Mouse (Mus musculus): ENCODE results near the gene Insr.
"Not testable (repeated sequence)": the region's sequence is repeated elsewhere in the genome, so short reads cannot be mapped to it uniquely, and the experiment has no call there.

The Insr gene

DNA sequence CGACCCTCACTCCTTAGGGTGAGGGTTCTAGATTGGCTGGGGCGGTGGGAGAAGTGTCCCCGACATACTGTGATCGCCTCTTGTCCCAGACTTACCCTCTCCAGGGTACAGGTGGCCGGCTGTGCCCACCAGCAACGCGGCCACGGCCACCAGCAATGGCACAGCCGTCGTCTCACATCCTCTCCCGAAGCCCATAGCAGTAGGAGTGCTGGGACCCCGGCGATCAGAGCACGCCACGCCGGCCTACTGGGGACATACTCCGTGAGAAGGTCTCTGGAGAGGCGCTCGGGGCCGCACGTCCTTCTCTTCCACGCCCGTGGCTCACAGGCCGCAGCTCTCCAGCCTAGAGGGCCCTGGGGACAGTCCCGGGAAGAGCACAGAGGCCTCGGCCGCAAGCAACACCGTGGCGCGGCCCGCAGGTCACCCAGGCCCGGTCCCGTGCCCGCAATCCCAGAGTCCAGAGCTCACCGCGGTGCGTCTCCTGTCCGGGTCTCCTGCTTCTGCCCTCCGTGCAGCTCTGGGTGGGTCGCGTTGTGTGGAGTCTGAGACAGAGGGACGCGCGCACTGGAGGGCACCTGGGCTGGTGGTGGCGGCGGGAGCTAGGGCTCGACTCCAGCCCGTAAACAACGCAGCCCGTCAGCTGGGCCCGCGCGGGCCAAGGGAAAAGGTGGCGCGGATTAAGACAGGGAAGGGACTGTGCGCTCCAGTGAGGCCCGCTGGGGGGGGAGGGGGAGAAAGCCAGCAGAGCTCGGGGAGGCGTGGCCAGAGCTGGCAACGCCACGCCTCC lies at the start of gene Insr:
Gene Insr (minus strand): TSS at position 684 of the 787 bp plus-strand sequence.
- peak; percentile 94 for DNase-seq (ENCODE audit: low read depth)

DNA sequence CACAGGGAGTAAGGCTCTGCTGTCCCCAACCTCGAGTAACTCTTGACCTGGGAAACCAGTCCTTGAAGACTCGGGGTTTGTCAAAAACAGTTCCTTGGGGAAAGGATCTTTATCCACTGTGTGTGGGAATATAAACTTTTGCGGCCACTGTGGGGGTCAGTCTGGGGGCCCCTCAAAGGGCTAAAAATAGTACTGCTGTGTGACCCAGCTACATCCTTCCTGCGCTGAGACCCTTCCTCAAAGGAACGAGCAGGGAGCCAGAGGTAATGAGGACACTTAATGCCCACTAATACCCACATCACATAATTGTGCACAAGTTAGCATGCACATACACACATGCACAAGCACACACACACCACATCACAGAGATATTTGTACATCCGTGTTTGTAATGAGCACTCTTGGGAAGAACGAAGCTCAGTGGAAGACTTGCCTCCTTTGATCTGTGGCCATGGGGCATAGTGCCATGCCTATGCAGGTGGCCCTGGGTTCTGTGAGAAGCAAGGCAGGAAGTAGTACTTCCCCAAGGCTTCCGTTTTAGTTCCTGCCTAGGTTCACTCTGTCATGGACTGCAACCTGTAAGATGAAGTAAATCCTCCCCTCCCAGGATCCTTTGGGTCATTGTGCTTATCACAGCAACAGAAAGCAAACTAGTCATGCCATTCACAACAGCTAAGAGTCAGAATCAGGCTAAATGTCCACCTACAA lies 48.3 kb upstream of the Insr start:
- DNase-seq (ENCODE audit: low read depth): peak; percentile 60

DNA sequence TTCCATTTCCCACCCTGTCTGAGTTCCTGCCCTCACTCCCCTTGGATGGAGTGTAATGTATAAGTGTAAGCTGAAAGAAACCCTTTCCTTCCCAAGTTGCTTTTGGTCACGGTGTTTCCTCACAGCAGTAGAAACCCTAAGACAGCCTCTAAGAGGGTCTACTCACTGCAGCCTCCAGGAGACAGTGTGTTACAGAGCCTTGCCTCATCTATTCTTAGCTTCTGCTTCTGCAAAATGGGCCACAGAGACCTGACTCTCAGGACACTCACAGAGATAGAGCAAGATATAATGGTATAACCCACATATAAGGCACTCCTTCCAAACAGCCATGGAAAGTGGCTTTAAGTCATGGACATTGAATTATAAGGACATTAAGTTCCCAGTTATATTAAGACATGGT lies 47.6 kb upstream of the Insr start:
- no peak for DNase-seq (ENCODE audit: low read depth)

DNA sequence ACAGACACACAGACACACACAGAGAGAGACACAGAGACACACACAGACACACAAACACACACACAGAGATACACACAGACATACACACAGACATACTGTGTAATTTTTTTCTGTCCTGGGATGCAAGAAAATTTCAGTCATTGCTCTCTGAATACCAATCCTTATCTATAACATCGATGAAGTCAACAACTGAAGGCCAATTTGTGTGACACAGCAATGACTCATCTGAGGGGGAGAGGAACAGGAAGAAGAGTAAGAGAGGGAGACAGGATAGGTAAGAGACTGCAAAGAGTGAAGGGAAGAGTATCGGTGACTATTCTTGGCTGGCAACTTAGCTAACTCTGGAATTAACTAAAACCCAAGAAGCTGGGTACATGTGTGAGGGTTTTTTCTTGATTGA lies 44.8 kb upstream of the Insr start:
- DNase-seq (ENCODE audit: low read depth): peak; percentile 43

DNA sequence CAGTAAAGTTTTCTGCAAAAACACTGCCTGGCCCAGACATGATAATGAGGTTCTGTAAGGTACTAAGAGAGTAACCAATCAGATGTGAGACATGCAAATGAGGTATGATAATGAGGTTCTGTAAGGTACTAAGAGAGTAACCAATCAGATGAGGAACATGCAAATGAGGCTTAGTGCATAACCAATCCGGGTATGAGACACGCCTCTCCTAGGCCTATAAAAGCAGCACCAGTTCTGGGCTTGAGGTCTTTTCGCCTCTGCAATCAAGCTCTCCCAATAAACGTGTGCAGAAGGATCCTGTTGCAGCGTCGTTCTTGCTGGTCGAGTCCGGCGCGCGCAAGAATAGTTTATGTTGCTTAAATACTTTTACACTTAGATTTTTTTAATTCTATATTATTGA lies 39.9 kb upstream of the Insr start:
- DNase-seq (ENCODE audit: low read depth): not testable (repeated sequence)

DNA sequence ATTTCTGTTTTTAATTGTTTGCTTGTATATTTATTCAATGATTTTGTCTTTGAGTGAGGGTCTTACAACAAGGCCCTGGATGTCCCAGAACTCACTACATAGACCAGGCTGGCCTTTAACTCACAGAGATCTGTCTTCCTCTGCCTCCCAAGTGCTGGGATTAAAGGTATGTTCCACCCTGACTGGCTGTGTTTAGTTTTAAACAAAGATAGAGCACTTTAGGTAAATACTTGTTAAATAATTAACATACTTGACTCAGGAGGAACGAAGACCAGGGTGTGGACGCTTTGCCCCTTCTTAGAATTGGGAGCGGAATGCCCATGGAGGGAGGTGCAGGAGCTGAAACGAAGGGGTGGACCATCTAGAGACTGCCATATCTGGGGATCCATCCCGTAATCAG lies 37.2 kb upstream of the Insr start:
- DNase-seq (ENCODE audit: low read depth): no peak

DNA sequence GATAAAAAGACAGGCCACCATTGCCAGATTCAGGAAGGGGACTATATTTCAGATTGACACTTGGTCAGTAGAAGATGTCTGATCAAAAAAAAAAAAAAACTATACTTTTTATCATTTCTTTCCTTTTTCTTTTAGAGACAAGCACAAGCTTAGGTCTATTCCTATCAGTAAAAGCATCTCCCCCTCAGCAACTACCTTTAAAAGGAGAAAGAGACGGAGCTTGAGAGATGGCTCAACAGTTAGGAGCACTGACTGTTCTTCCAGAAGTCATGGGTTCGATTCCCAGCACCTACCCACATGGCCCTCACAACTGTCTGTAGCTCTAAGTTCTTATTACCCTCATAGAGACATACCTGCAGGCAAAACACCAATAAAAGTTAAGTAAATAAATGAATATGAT lies 34.9 kb upstream of the Insr start:
- DNase-seq (ENCODE audit: low read depth): no peak

DNA sequence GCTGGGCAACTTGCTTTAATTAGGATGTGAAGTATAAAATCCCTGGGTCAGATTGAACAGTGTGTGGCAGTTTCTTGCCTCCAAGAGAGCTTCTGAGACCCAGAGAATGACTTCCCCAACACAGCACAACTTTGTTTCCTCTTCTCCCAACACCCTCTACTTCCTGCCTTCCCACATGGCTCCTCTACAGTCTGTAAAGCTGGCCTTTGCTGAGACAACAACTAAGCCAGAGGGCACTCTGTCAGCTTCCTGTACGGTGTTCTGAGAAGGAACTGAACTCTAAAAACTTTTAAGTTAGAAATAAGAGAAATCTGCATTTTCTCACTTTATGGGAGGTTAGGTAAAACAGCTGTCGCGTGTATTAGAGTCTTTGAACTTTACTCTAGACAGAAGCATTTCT lies 34.4 kb upstream of the Insr start:
- DNase-seq (ENCODE audit: low read depth): no peak

DNA sequence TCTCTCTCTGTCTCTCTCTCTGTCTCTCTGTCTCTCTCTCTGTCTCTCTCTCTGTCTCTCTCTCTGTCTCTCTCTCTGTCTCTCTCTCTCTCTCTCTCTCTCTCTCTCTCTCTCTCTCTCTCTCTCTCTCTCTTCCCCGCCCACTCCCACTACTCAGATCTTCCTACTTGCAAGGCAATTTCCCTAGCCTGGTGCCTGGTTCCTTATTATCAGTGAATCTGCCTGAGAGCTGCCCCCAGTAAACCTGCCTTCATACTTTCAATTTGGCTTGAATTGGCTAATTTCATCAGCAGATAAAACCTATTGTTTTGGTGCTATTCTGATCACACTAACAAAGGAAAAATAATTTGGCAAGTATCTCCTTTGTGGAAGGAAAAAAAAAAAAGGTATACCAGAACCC lies 34.0 kb upstream of the Insr start:
- DNase-seq (ENCODE audit: low read depth): not testable (repeated sequence)

DNA sequence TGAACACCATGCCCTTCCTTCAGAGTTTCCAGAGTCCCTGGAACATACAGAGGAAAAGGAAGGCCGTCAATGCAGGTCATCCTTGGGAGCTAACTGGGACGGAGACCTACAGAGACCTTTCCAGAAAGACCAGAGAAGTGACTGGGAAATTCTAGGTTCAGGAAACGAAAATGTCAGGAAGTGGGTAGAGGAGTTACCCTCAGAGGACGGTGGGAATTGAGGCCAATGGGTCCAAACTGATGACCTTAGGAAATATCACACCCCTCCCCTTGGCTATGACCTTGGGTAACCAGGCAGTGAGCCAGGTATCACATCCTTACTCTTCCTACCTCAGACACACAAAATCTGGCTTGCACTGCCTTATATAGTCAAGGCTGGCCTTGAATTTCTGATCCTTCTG lies 32.1 kb upstream of the Insr start:
- DNase-seq (ENCODE audit: low read depth): no peak

DNA sequence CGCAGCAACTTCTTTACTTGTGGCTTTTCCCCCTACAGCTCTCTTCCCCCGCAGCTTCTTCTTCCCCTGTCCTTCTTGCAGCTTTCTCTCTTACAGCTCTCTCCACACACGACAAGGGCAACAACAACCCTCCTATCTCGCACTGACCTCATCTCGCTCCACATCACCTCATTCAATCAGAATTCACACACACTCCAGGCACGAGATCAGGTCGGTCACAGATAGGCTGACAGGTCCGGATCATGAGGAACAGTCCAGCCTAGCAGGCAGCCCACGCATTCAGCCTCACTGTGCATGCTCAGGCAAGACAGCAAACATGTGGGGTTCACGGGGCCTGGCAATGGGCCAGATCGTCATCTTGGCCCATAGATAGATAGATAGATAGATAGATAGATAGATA lies 30.2 kb upstream of the Insr start:
- DNase-seq (ENCODE audit: low read depth): no peak

DNA sequence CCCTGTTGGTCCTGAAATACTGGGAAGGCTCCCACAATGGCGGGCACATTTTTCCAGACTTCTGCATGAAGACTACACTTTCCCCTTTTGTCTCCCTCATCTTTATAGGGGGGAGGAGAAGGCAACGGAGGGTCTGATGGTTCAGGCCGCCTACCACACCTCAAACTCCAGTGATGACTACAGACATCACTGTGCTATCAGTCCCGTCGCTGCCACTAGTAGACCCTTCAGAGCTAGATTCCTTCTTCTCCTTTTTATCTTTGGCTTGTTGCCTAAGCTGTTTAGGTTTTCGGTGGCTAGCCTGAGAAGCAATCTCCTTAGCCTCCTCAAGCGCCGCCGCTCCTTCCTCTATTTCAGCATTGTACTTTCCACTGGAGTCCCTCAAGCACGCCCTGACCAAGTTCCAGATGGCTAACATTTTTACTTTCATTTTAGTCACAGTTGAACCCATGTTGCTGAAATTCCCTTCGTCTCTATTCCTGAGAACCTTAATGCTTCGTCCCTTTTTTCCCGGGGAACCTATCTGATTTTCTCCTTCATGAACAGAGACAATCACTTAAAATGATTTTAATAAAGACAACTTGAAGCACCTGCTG lies 28.9 kb upstream of the Insr start:
- not testable (repeated sequence) for DNase-seq (ENCODE audit: low read depth)

DNA sequence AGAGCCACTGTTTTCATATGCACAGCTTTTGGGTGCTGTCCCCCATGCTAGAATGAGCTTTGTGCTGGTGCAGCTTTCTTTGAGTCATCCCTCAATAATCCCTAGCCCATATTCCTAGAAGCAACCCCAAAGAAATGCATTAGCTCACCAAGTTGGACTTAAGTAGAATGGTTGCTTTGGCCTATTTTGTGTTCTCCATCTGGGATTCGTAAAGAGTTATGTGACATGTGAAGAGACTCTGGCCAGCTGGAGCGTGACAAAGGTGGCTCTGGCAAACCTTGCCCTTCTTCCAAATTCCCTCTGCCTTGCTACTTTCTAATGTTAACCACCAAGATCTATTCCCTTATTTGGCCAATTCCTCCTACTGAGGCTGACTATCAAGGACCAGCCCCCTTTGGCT lies 22.7 kb upstream of the Insr start:
- DNase-seq (ENCODE audit: low read depth): no peak

DNA sequence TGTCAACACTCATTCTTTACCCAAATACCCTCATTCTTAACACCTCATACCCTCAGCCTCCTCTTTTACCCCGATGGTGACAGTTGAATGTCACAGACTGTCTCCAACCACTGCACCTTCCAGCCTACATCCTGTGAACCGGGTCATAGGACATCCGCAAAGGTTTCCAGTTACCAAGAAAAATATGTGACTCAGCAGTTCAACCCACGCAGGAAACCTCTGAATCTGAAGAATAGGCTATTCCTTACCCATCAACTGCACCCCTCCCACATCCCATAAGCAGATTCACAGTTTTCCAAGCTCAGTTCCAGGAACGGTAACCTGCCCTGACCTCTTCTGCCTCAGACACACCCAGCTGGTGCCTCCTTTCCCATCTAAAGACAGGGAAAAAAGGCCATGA lies 19.9 kb upstream of the Insr start:
- DNase-seq (ENCODE audit: low read depth): no peak

DNA sequence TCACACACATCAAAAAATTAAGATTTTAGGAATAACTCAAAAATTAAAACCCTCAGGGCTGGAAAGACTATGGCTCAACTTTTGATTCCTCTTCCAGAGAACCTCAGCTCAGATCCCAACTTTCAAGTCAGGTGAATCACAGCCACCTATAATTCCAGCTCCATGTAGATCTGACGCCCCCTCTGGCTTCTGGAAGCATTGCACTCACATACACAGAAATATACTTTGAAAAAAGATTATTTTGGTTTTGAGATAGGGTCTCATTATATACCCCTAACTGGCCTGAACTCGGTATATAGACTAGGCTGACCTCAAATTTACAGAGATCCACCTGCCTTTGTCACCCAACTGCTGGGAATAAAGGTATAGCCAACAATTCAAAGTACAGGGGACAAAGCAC lies 6.4 kb upstream of the Insr start:
- DNase-seq (ENCODE audit: low read depth): no peak

DNA sequence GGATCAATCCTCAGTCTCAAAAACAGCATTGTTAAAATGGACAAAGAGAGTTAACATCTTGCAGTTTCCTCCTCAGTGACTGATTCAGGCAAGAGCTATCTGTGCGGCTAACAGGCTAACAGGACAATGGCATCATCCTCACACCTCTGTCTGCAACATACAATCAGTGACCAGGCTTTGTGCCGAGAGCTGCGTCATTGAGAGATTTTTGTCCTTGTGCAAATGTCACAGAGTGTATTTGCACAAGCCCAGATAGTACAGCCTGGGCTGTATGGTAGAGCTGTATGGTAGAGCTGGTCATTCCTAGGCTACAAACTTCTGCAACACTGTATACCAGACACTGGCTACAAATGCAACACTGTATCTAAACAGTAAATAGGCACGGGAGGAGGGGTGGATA lies 5.2 kb upstream of the Insr start:
- no peak for DNase-seq (ENCODE audit: low read depth)

DNA sequence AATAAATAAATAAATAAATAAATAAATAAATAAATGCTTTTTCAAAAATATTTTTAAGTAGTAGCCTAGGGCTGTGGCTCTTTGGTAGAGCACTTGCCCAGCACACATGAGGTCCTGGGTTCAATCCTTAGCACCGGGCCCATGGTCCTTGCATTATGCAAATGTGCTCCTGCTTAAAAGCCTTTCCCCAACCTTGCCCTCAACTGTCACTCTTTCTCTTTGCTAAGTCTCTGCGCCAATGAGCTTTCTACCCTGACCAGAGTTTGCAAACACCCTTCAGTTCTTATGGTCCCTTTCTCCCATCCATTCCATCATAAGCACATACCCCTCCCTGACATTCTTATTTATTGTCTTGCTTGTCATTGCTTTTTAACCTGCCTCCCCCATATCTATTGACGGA lies 1.9 kb upstream of the Insr start:
- no peak for DNase-seq (ENCODE audit: low read depth)

DNA sequence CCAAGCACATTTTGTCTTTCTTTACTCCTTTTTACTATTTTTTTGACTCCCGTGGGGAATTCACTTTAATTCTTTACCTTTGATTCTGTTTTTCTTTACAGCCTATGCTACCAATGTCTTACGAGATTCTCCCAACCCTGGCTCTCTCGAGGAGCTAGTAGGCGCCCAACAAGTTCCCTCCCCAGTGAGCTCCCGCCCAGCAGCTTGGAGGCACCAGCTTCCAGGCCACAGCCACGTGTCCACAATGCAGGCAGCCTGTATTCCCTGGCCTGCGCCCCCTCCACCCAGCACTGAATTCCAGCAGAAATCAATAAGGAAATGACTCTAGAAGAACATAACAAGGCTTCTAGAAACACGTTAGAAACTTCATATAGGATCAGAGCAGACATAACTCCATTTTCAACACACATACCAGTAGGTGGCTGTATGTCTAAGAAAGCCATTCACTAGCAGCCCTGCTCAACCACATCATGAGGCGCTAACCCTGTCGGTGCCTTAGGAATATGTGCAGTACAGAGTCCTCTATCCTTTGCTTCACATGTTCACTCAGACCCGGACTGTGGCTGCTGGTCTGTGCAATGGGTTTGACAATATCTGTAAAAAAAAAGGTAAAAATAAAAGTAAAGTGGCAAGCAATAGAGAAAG lies 971 bp upstream of the Insr start:
- peak; percentile 35 for DNase-seq (ENCODE audit: low read depth)

DNA sequence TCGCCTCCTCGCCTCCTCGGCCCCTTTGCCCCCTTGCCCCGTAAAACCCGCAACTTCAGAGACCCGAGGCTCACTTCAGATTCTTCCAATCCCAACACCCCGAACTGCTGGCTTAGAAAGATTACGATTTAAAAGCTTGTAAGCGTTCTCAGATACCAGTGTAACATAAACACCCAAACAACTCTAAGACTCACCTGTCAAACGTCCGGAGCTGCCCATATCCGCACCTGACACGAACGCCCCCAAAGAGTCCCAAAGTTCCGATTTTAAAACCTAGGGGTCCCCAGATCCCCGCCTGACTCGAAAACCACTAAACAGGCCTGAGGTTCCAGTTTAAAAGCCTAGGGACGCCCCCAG lies 282 bp upstream of the Insr start:
- DNase-seq (ENCODE audit: low read depth): no peak

DNA sequence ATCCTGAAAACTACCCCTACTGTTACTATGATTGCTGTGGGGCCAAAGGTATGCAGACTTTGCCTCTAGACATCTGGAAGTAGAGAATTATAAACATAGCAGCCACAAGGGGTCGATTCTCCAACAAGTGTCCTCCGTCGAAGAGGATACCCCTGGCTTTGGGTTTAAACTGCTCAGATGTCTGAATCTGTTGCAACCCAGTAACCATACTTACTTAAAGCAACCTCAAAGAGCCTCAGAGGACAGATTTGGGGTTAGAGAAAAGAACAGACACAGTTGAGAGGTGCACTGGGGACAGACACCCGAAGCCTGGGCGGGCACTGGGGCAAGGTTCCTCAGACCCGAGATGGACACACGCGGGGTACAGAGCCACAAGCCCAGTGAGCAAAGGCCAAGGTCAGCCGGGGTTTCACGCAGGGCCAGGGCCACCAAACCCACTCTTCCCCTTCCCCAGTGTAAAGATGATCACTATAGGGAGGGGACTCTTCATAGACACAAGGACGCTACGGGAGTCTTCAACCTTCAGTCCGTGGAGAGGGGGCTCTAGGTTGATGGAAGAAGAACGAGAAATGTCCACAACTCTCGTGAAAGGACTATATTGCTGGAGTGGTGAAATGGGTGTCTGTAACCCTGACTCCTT lies 1.1 kb downstream of the Insr start:
- peak; percentile 44 for DNase-seq (ENCODE audit: low read depth)

DNA sequence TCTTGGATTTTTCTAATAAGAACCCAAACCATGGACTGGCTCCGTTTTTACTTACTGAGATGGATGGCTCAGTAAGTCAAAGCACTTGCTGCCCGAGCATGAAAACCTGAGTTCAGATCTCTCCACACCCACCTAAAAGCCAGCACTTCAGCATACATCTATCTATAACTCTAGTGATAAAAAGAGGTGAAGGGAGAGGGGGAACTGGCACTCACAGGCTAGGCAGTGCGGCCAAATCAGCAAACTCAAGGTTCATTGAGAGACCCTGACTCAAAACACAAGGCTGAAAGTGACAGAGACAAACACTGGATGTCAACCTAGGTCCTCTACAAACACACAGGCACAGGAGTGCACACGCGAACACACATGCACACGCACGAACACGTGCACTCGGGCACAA lies 2.2 kb downstream of the Insr start:
- no peak for DNase-seq (ENCODE audit: low read depth)

DNA sequence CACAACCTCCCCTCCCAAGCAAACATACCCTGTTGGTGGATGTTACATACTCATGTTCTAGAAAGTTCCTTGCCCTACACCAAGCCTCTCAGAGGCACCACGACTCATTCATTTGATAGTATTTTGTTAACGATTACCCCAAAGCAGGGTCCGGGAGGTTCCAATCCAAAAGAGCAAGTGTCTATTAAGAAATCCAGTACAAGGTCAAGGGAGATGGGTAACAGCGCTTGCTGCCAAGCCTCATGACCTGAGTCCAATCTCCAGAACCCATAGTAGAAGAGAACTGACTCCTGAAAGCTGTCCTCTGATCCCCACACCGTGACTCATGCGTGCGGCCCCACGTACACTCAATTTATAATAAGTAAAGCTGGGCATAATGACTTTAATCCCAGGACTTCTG lies 3.4 kb downstream of the Insr start:
- DNase-seq (ENCODE audit: low read depth): no peak

DNA sequence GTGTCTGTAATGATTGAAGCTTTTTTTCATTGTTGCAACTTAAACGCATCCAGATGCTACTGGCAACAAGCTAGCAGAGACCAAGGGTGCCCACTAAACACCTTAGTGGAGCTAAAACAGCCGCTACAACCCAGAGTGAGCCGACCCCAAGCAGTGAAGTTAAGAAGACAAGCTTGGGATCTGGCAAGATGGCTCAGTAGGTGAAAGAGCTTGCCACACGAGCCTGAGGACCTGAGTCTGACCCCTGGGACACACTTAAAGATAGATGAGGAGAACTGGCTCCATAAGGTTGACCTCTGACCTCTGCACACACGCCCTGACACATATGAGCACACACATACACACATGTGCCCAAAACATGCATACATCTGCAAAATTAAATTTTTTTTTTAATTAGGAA lies 4.2 kb downstream of the Insr start:
- DNase-seq (ENCODE audit: low read depth): no peak

Data from naive thymus-derived CD4-positive, alpha-beta T cell, adult 2 months (primary cell).